Mouse (Mus musculus) liver, embryonic 14.5 days (tissue): ENCODE measurements around the gene Dennd4a. TPM values are rescaled to one million over a fixed set of nuclear protein-coding genes. Genes with fewer than 3 reads are reported as not detected.

Experiments used
- ATAC-seq: fragments of 200-750 bp; cut with Nextera tagmentation; 2 replicates; pipeline ENCODE4 v1.8.0; 2017; ENCODE audit warnings: moderate number of reproducible peaks, mild to moderate bottlenecking, moderate library complexity; ENCODE audit not compliant: insufficient read depth
- DNase-seq, 3 experiments: peaks; one replicate each; pipeline ENCODE4 v3.0.0-alpha.2; 2012 to 2013; ENCODE audit warnings: low read depth in 3 of 3, low spot score in 3 of 3
- H3K27ac ChIP-seq: fragments of 300-500 bp; sonication (generic); 2 replicates; pipeline ENCODE4 v1.5.1; 2014; ENCODE audit warnings: moderate library complexity, mild to moderate bottlenecking, control low read depth, inconsistent platforms
- H3K27me3 ChIP-seq: fragments of 300-500 bp; sonication (generic); 2 replicates; pipeline ENCODE4 v1.6.1; 2014; ENCODE audit warnings: mild to moderate bottlenecking, low read length, moderate library complexity; ENCODE audit not compliant: control insufficient read depth, insufficient read depth
- H3K36me3 ChIP-seq: fragments of 300-500 bp; sonication (generic); replicated peaks from 2 replicates; pipeline ENCODE4 v1.6.1; 2014; ENCODE audit warnings: low read depth; ENCODE audit not compliant: control insufficient read depth, insufficient read depth
- H3K4me1 ChIP-seq, 2 experiments: fragments of 200-500 bp in 1 of 2; fragments of 300-500 bp in 1 of 2; sonication (generic) in 1 of 2; replicated peaks; 2 replicates each; pipeline ENCODE4 v1.6.1; 2012 to 2014; ENCODE audit warnings: antibody characterized with exemption in 1 of 2, inconsistent platforms in 1 of 2, low read length in 1 of 2; ENCODE audit not compliant: control insufficient read depth in 2 of 2, insufficient read depth in 2 of 2
- H3K4me2 ChIP-seq: fragments of 300-500 bp; sonication (generic); 2 replicates; pipeline ENCODE4 v1.6.1; 2014; ENCODE audit warnings: low read depth, mild to moderate bottlenecking, control low read depth, moderate library complexity
- H3K4me3 ChIP-seq, 2 experiments: fragments of 200-500 bp in 1 of 2; fragments of 300-500 bp in 1 of 2; sonication (generic) in 1 of 2; 2 replicates each; pipeline ENCODE4 v1.5.1; 2012 to 2014; ENCODE audit warnings: low read depth in 2 of 2, low read length in 2 of 2, mild to moderate bottlenecking in 2 of 2, control low read depth in 1 of 2, inconsistent platforms in 1 of 2, moderate library complexity in 1 of 2; ENCODE audit not compliant: insufficient read depth in 1 of 2
- H3K9ac ChIP-seq: fragments of 300-500 bp; sonication (generic); replicated peaks from 2 replicates; pipeline ENCODE4 v1.6.1; 2014; ENCODE audit warnings: mild to moderate bottlenecking, control low read depth, moderate library complexity
- H3K9me3 ChIP-seq: fragments of 300-500 bp; sonication (generic); 2 replicates; pipeline ENCODE4 v1.6.1; 2016; ENCODE audit warnings: low read length, mixed read lengths; ENCODE audit not compliant: control insufficient read depth
- CTCF ChIP-seq: IDR thresholded peaks from 2 replicates; pipeline ENCODE4 v1.5.1; 2016; ENCODE audit warnings: antibody characterized with exemption, low read depth, control low read depth
- EP300 ChIP-seq: IDR thresholded peaks from 2 replicates; pipeline ENCODE4 v1.6.1; 2016; ENCODE audit warnings: antibody characterized with exemption, low read depth
- WGBS: fragments of 180-500 bp; shearing (Covaris S2); extraction: QIAGEN DNeasy Blood & Tissue Kit; methylation state at CpG from one replicate; pipeline ENCODE4 v1.1.7; 2014; ENCODE audit not compliant: insufficient replicate concordance; 5-methylcytosine and 5-hydroxymethylcytosine counted together
- polyA plus RNA-seq, 2 experiments: library from polyadenylated mRNA; depleted of rRNA in 1 of 2; stranded (reverse) in 1 of 2; unstranded in 1 of 2; fragments of >200 nt; fragmentation: Nextera tagmentation in 1 of 2; extraction: Ambion mirVana in 1 of 2; gene quantifications; 2 replicates each; pipeline versions ENCODE4 v1.2.1 to v1.2.3; 2012 to 2014

Dennd4a gene
- polyA plus RNA-seq, 2 experiments, result 29.3 to 36.1 TPM

- Histone ChIP-seq H3K9ac (no peak overlapping the region), H3K4me3 (no peak overlapping the region), H3K9me3 (no peaks in the 10 kb centered on the region), H3K4me1 (no peaks in the 10 kb centered on the region), H3K27me3 (no peaks in the 10 kb centered on the region), H3K27ac (no peak overlapping the region), H3K36me3 (peaks cover 70% of the 10 kb centered on the region), H3K4me2 (no peak overlapping the region)
- ATAC-seq (no peak), DNase-seq (no peak)
- TF ChIP-seq CTCF (no peak), EP300 (no peak)
- WGBS, result 74% methylated on average over 14 of the region's 14 CpGs
These were observed 93.9 kb downstream of the Dennd4a start for GRCm38 (mm10) chr9:64904917-64905640.

GRCm38 (mm10) chr9:64907441-64907840, 96.3 kb downstream of the Dennd4a start:
- Histone ChIP-seq H3K27ac (no peak overlapping the region), H3K9ac (no peak overlapping the region), H3K4me1 (no peaks in the 10 kb centered on the region), H3K4me2 (no peak overlapping the region), H3K27me3 (no peaks in the 10 kb centered on the region), H3K4me3 (no peak overlapping the region), H3K9me3 (no peaks in the 10 kb centered on the region), H3K36me3 (peaks cover 73% of the 10 kb centered on the region)
- ATAC-seq (no peak), DNase-seq (no peak)
- TF ChIP-seq EP300 (no peak), CTCF (no peak)
- 88% methylated on average over 3 of the region's 3 CpGs for WGBS

GRCm38 (mm10) chr9:64913406-64913805, 102.3 kb downstream of the Dennd4a start:
- no peak overlapping the region for H3K4me2 ChIP-seq
- H3K36me3 ChIP-seq, result peaks cover 78% of the 10 kb centered on the region
- ATAC-seq (no peak), DNase-seq (no peak)
- no peaks in the 10 kb centered on the region for H3K9me3 ChIP-seq
- no peaks in the 10 kb centered on the region; a peak in 1 of 4 replicates for H3K4me1 ChIP-seq
- H3K9ac ChIP-seq, result no peak overlapping the region
- no peak overlapping the region for H3K27ac ChIP-seq
- H3K4me3 ChIP-seq, result no peak overlapping the region
- TF ChIP-seq EP300 (no peak), CTCF (no peak)
- WGBS, result 96% methylated on average over 4 of the region's 4 CpGs
- H3K27me3 ChIP-seq, result no peaks in the 10 kb centered on the region

- Histone ChIP-seq H3K9me3 (no peaks in the 10 kb centered on the region), H3K36me3 (peaks cover 81% of the 10 kb centered on the region), H3K4me3 (no peak overlapping the region), H3K4me2 (no peak overlapping the region), H3K4me1 (no peaks in the 10 kb centered on the region; a peak in 1 of 4 replicates), H3K9ac (no peak overlapping the region), H3K27me3 (no peaks in the 10 kb centered on the region), H3K27ac (no peak overlapping the region)
- ATAC-seq, result no peak
- no peak for DNase-seq
- no peak for TF ChIP-seq EP300
- 87% methylated on average over 2 of the region's 2 CpGs for WGBS
These were observed 102.8 kb downstream of the Dennd4a start for GRCm38 (mm10) chr9:64913973-64914372.

- Histone ChIP-seq H3K9me3 (no peaks in the 10 kb centered on the region), H3K27ac (no peak overlapping the region), H3K4me2 (no peak overlapping the region), H3K27me3 (no peaks in the 10 kb centered on the region), H3K9ac (no peak overlapping the region), H3K4me1 (no peaks in the 10 kb centered on the region; a peak in 1 of 4 replicates), H3K4me3 (no peak overlapping the region), H3K36me3 (peaks cover 78% of the 10 kb centered on the region)
- 58% methylated on average over 4 of the region's 4 CpGs for WGBS
- DNase-seq (no peak), ATAC-seq (no peak)
- no peak for TF ChIP-seq CTCF
- no peak for TF ChIP-seq EP300
These were observed 103.5 kb downstream of the Dennd4a start for GRCm38 (mm10) chr9:64914629-64915028.
